Mouse (Mus musculus): ENCODE results near the gene Cd36. TPM values are rescaled to one million over a fixed set of nuclear protein-coding genes. Genes with fewer than 3 reads are reported as not detected.

The Cd36 gene
- total RNA-seq, 4 experiments from 2014 or later, result 1.4 to 7.8 (median 4.6) TPM

- no peak for DNase-seq (ENCODE audit: low spot score in 2 of 2)
Measured at GRCm38 (mm10) chr5:17806774-17807377, 81.7 kb downstream of the Cd36 start.

DNA sequence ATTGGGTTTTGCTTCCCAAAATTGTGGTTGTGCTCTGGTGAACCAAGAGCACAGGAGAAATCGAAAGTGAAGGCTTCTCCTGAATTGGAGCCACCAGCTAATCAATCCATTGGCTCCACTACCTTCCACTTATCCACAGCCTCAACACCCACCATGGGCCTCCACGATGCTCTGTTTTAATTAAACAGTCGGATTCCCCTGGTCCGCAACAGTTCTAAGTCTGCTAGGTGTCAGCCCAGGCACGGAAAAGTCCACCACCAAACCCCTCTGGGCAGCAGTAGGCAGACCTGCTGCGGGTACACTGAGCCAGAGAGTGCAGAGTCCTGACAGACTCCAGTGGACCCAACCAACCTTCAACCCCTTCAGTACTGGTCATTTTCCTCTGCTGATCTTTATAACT lies 112.0 kb downstream of the Cd36 start:
- no peak for DNase-seq (ENCODE audit: low spot score in 2 of 2)

DNA sequence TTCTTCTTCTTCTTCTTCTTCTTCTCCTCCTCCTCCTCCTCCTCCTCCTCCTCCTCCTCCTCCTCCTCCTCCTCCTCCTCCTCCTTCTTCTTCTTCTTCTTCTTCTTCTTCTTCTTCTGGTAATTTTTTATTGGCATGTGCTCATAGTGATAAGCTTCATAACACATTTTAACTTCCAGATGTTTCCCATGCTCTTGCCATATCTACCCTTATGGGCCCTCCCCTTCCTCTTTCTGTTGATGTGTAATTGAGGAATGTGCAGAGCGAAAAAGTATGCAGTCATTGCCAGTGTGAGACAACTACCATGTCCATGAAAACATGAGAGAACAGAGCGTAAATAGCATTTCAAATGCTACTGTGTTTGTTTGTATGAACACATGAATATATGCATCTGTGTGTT lies 118.3 kb downstream of the Cd36 start:
- DNase-seq (ENCODE audit: low spot score in 2 of 2), result no peak

- DNase-seq (ENCODE audit: low spot score in 2 of 2), result no peak
Measured at GRCm38 (mm10) chr5:17766006-17766677, 122.5 kb downstream of the Cd36 start.

GRCm38 (mm10) chr5:17753471-17754005 lies 135.1 kb downstream of the Cd36 start:
- no peak for DNase-seq (ENCODE audit: low spot score in 2 of 2)

DNA sequence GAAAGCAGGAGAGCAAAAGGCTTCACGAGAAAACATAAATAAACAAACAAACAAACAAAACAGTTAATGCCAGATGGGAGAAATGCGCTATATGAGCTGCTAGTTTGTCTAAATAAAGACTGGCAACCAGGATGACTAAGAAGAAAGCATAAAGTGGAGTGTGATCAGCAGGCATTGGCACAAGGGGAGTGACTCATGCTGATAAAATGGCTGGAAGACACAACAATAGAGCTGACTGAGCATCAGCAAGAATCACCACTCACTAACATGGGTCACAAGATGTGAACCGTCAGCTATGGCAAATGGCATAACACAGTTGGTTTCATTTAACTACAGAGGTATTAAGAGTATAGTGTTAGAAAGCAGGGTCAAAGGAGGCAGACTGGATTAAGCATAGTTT lies 140.3 kb downstream of the Cd36 start:
- DNase-seq (ENCODE audit: low spot score in 2 of 2), result no peak

DNA sequence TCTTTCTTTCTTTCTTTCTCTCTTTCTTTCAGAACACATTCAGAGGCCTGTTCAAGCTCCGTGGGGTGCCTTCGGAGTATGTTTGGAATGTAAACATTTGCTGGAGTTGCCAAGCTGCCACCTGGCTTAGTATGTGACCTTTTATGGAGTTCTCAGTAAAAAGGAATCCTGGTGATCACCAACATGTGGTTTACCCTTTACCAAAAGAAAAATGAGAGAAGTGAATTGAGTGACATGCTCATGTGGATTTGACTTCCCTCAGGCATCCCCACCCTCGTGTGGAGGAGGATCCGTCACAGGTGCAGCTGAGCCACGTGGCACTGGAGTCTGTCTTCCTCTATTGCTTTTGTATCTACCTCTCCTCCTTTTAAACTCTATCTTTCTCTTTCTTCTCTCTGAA lies 141.5 kb downstream of the Cd36 start:
- no peak for DNase-seq (ENCODE audit: low spot score in 2 of 2)

DNA sequence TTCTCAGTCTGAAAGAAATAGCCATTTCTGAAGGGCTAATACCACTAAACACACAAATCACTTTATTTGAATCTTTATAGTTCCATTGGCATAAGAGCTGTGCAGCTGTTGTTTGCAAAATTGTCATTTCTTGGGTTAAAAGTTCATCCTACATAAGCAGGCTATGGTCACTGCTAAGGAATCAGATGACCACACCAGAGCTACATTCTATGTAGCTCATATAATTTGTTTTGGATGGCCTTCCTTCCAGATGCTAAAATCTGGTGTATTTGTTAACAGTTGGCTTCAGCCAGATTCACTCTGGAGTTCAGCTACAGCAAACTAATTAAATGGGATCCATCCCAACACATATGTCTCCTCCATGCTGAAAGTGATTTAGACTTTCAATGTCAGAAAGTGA lies 142.1 kb downstream of the Cd36 start:
- no peak for DNase-seq (ENCODE audit: low spot score in 2 of 2)

DNA sequence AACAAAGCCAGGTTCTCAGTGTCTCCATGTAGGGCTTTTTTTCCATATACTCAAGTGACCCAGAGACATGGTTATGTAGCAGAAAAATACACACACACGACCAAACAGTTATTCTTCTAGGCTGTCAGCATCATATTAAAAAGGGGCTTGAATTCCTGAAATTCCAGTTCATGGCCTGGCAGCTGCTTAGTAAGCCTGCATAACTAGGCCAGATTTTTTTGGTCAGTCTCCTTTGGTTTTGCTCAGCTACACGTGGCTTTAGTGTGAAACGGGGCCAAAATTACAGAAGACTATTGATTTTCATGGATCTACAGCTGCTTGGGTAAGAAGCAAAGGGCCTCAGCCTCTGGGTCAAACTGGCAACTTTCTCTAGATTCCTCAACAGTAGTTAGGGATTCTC lies 148.8 kb downstream of the Cd36 start:
- DNase-seq (ENCODE audit: low spot score in 2 of 2), result no peak

Other genes starting within 250 kb of the Cd36 start
- gene Gnat3, start 73.7 kb upstream of the Cd36 start, total RNA-seq (2022), result not detected

Measured in left cerebral cortex, adult 8-10 months (tissue).